Mouse (Mus musculus) monocyte, adult 5-6 weeks (primary cell): Measurements from ENCODE around the gene Gpr173. TPM values are rescaled to one million over a fixed set of nuclear protein-coding genes. Genes with fewer than 3 reads are reported as not detected.

ENCODE experiments used
- ATAC-seq: fragments of 153-309, 156-312 bp; replicated peaks from 2 replicates; pipeline ENCODE4 v1.8.0; 2017; ENCODE audit warnings: mild to moderate bottlenecking; ENCODE audit not compliant: low TSS enrichment, insufficient number of reproducible peaks, severe bottlenecking, poor library complexity, low FRiP score
- total RNA-seq: library from RNA; stranded (forward); fragments of 200-1000, 200-491, 200-594 nt; gene quantifications from 3 replicates; pipeline ENCODE4 v1.2.3, GENCODE M21; 2017

The Gpr173 gene
- total RNA-seq, 1 experiment from 2014 or later = not detected

DNA sequence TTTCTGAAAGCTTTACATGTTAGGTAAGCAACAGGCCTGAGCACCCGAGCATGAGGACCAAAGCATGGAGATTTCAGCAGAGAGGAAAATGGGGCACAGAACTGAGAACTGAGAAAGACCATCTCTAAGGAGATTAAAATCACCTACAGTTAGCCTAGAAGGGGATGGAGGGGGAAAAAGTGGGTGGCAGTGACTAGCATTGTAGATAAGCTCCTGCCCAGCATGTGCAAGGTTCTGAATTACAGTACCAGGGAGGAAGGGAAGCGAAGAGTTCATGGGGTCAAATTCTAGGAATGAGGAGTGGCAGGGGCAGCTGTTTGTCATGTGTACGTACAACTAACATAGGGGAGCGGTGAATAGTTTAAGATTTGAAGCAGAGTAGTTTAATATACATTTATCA, 48.0 kb downstream of the Gpr173 start:
- no peak for ATAC-seq

DNA sequence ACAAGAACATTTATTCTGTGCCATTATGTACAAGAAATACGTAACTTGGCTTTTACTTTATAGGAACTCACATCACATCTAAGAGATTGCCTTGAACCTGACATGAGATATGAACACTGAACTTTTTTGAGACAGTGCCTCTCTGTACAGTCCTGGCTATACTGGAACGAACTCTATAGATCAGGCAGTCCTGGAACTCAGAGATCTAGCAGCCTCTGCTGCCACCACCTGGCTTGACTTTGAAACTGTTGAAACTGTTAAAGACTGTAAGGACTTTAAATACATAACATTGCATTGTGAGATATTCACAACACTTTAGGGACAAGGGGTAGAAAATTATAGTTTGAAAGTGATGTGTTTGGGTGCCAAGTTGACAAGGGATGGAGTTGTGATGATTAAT, 60.6 kb downstream of the Gpr173 start:
- no peak for ATAC-seq

GRCm38 (mm10) chrX:152307371-152307770, 61.1 kb downstream of the Gpr173 start:
- no peak for ATAC-seq

- ATAC-seq = no peak
Measured at GRCm38 (mm10) chrX:152306224-152306623, 62.3 kb downstream of the Gpr173 start.

Other genes with a start within 250 kb of the Gpr173 start
- gene Iqsec2, start 224.4 kb downstream of the Gpr173 start, total RNA-seq = 1.8 to 6.0 TPM (median 3.0 TPM) in 3 replicates
- gene Kdm5c, start 135.7 kb downstream of the Gpr173 start, total RNA-seq = 36.0 to 60.8 TPM (median 38.0 TPM) in 3 replicates
- 0.64 to 2.5 TPM in 2 of 3 replicates, not detected in the other for gene Kantr, start 41.2 kb downstream of the Gpr173 start, total RNA-seq
- gene Tspyl2, start 26.3 kb downstream of the Gpr173 start, total RNA-seq = 30.1 to 44.1 TPM (median 32.0 TPM) in 3 replicates
- gene Cldn34a, start 194.6 kb upstream of the Gpr173 start, total RNA-seq = not detected in 3 replicates